Mouse (Mus musculus): ENCODE data around the gene Kctd2. TPM values are rescaled to one million over a fixed set of nuclear protein-coding genes. Genes with fewer than 3 reads are reported as not detected.

The Kctd2 gene
- 17.8 and 17.9 TPM in 2 replicates for polyA plus RNA-seq (2014; fragmentation: Nextera tagmentation; extraction: Ambion mirVana)

- ATAC-seq (peak; percentile 99), DNase-seq (ENCODE audit: low spot score) (peak; percentile 99)
- Histone ChIP-seq H3K36me3 (ENCODE audit: control insufficient read depth, insufficient read depth, low read length) (peaks cover 41% of the 10 kb centered on the region), H3K9ac (ENCODE audit: low read length) (peak within 1 kb of the TSS; percentile 95), H3K4me1 (ENCODE audit: control insufficient read depth, insufficient read depth, low read length) (peaks cover 20% of the 10 kb centered on the region), H3K27me3 (replicated peaks; ENCODE audit: control insufficient read depth, insufficient read depth, low read length) (no peaks in the 10 kb centered on the region), H3K9me3 (replicated peaks; ENCODE audit: control insufficient read depth, low read length) (no peaks in the 10 kb centered on the region), H3K4me3 (ENCODE audit: low read depth, low read length) (peak within 1 kb of the TSS; percentile 94), H3K4me2 (ENCODE audit: low read length) (peak within 1 kb of the TSS; percentile 98), H3K27ac (ENCODE audit: low read depth, low read length) (peak within 1 kb of the TSS; percentile 78)
- under 1% methylated on average over 56 of the region's 56 CpGs for WGBS
Measured at GRCm38 (mm10) chr11:115419531-115420237, at the start of gene Kctd2, which contains the start of gene Atp5h. Kctd2 (plus strand) TSS chr11:115420128. Atp5h (minus strand) TSS chr11:115419962.

- H3K27me3 ChIP-seq (replicated peaks; ENCODE audit: control insufficient read depth, insufficient read depth, low read length) = 0 out of 2 replicates have a peak, but pooled peaks cover 4% of the 10 kb centered on the region
- no peak overlapping the region for H3K27ac ChIP-seq (ENCODE audit: low read depth, low read length)
- no peaks in the 10 kb centered on the region for H3K36me3 ChIP-seq (ENCODE audit: control insufficient read depth, insufficient read depth, low read length)
- WGBS = 58% methylated on average over 7 of the region's 7 CpGs
- peaks cover 11% of the 10 kb centered on the region for H3K4me1 ChIP-seq (ENCODE audit: control insufficient read depth, insufficient read depth, low read length)
- ATAC-seq (no peak), DNase-seq (ENCODE audit: low spot score) (no peak)
- no peak overlapping the region for H3K9ac ChIP-seq (ENCODE audit: low read length)
- H3K4me2 ChIP-seq (ENCODE audit: low read length) = no peak overlapping the region
- no peaks in the 10 kb centered on the region for H3K9me3 ChIP-seq (replicated peaks; ENCODE audit: control insufficient read depth, low read length)
- no peak overlapping the region for H3K4me3 ChIP-seq (ENCODE audit: low read depth, low read length)
Measured at GRCm38 (mm10) chr11:115370368-115370767, 49.6 kb upstream of the Kctd2 start.

- H3K27me3 ChIP-seq (replicated peaks; ENCODE audit: control insufficient read depth, insufficient read depth, low read length) = 0 out of 2 replicates have a peak, but pooled peaks cover 4% of the 10 kb centered on the region
- 74% methylated on average over 8 of the region's 8 CpGs for WGBS
Measured at GRCm38 (mm10) chr11:115371354-115371753, 48.6 kb upstream of the Kctd2 start.

GRCm38 (mm10) chr11:115372015-115372414 lies 47.9 kb upstream of the Kctd2 start:
- H3K27ac ChIP-seq (ENCODE audit: low read depth, low read length) = no peak overlapping the region
- no peak overlapping the region for H3K9ac ChIP-seq (ENCODE audit: low read length)
- H3K27me3 ChIP-seq (replicated peaks; ENCODE audit: control insufficient read depth, insufficient read depth, low read length) = 0 out of 2 replicates have a peak, but pooled peaks cover 4% of the 10 kb centered on the region
- 72% methylated on average over 1 of the region's 1 CpGs for WGBS
- no peaks in the 10 kb centered on the region for H3K36me3 ChIP-seq (ENCODE audit: control insufficient read depth, insufficient read depth, low read length)
- H3K9me3 ChIP-seq (replicated peaks; ENCODE audit: control insufficient read depth, low read length) = no peaks in the 10 kb centered on the region
- DNase-seq (ENCODE audit: low spot score) (no peak), ATAC-seq (no peak)
- no peak overlapping the region for H3K4me2 ChIP-seq (ENCODE audit: low read length)
- H3K4me1 ChIP-seq (ENCODE audit: control insufficient read depth, insufficient read depth, low read length) = peaks cover 3% of the 10 kb centered on the region; the same call in 1 of the 2 replicates
- no peak overlapping the region for H3K4me3 ChIP-seq (ENCODE audit: low read depth, low read length)

More at GRCm38 (mm10) chr11:115371354-115371753, 48.6 kb upstream of the Kctd2 start:
- H3K9me3 ChIP-seq (replicated peaks; ENCODE audit: control insufficient read depth, low read length) = no peaks in the 10 kb centered on the region
- H3K4me2 ChIP-seq (ENCODE audit: low read length) = no peak overlapping the region
- peaks cover 6% of the 10 kb centered on the region for H3K4me1 ChIP-seq (ENCODE audit: control insufficient read depth, insufficient read depth, low read length)
- no peaks in the 10 kb centered on the region for H3K36me3 ChIP-seq (ENCODE audit: control insufficient read depth, insufficient read depth, low read length)
- no peak overlapping the region for H3K4me3 ChIP-seq (ENCODE audit: low read depth, low read length)
- DNase-seq (ENCODE audit: low spot score) (no peak), ATAC-seq (no peak)
- no peak overlapping the region for H3K9ac ChIP-seq (ENCODE audit: low read length)
- no peak overlapping the region for H3K27ac ChIP-seq (ENCODE audit: low read depth, low read length)

GRCm38 (mm10) chr11:115372737-115373136 lies 47.2 kb upstream of the Kctd2 start:
- ATAC-seq = no peak
- WGBS = 50% methylated on average over 2 of the region's 2 CpGs
- Histone ChIP-seq H3K4me2 (ENCODE audit: low read length) (no peak overlapping the region), H3K27me3 (replicated peaks; ENCODE audit: control insufficient read depth, insufficient read depth, low read length) (0 out of 2 replicates have a peak, but pooled peaks cover 4% of the 10 kb centered on the region), H3K27ac (ENCODE audit: low read depth, low read length) (no peak overlapping the region), H3K9ac (ENCODE audit: low read length) (no peak overlapping the region), H3K9me3 (replicated peaks; ENCODE audit: control insufficient read depth, low read length) (no peaks in the 10 kb centered on the region), H3K4me3 (ENCODE audit: low read depth, low read length) (no peak overlapping the region), H3K4me1 (ENCODE audit: control insufficient read depth, insufficient read depth, low read length) (peaks cover 3% of the 10 kb centered on the region; the same call in 1 of the 2 replicates), H3K36me3 (ENCODE audit: control insufficient read depth, insufficient read depth, low read length) (no peaks in the 10 kb centered on the region)
- DNase-seq (ENCODE audit: low spot score) = no peak

- Histone ChIP-seq H3K4me1 (ENCODE audit: control insufficient read depth, insufficient read depth, low read length) (peaks cover 3% of the 10 kb centered on the region; the same call in 1 of the 2 replicates), H3K27me3 (replicated peaks; ENCODE audit: control insufficient read depth, insufficient read depth, low read length) (no peaks in the 10 kb centered on the region), H3K9me3 (replicated peaks; ENCODE audit: control insufficient read depth, low read length) (0 out of 2 replicates have a peak, but pooled peaks cover 3% of the 10 kb centered on the region), H3K27ac (ENCODE audit: low read depth, low read length) (0 out of 2 replicates have a peak overlapping the region, but pooled peaks have one; percentile 9), H3K9ac (ENCODE audit: low read length) (peak overlapping the region; percentile 67), H3K4me2 (ENCODE audit: low read length) (peak overlapping the region; percentile 70), H3K36me3 (ENCODE audit: control insufficient read depth, insufficient read depth, low read length) (no peaks in the 10 kb centered on the region), H3K4me3 (ENCODE audit: low read depth, low read length) (peak overlapping the region; percentile 38)
- 1% methylated on average over 30 of the region's 30 CpGs for WGBS
- peak; percentile 69 for DNase-seq (ENCODE audit: low spot score)
- ATAC-seq = peak; percentile 77
Measured at GRCm38 (mm10) chr11:115373805-115374694, 45.9 kb upstream of the Kctd2 start.

- Histone ChIP-seq H3K9me3 (replicated peaks; ENCODE audit: control insufficient read depth, low read length) (0 out of 2 replicates have a peak, but pooled peaks cover 3% of the 10 kb centered on the region), H3K27ac (ENCODE audit: low read depth, low read length) (no peak overlapping the region), H3K36me3 (ENCODE audit: control insufficient read depth, insufficient read depth, low read length) (no peaks in the 10 kb centered on the region), H3K27me3 (replicated peaks; ENCODE audit: control insufficient read depth, insufficient read depth, low read length) (no peaks in the 10 kb centered on the region), H3K4me2 (ENCODE audit: low read length) (peak overlapping the region; percentile 70), H3K4me3 (ENCODE audit: low read depth, low read length) (peak overlapping the region; percentile 38; the same call in 1 of the 2 replicates), H3K4me1 (ENCODE audit: control insufficient read depth, insufficient read depth, low read length) (peaks cover 3% of the 10 kb centered on the region; the same call in 1 of the 2 replicates), H3K9ac (ENCODE audit: low read length) (peak overlapping the region; percentile 67)
- WGBS = 66% methylated on average over 12 of the region's 12 CpGs
- ATAC-seq = no peak
- DNase-seq (ENCODE audit: low spot score) = no peak
Measured at GRCm38 (mm10) chr11:115374695-115375425, 45.1 kb upstream of the Kctd2 start.

GRCm38 (mm10) chr11:115376722-115377121 lies 43.2 kb upstream of the Kctd2 start:
- DNase-seq (ENCODE audit: low spot score) (no peak), ATAC-seq (no peak)
- Histone ChIP-seq H3K27me3 (replicated peaks; ENCODE audit: control insufficient read depth, insufficient read depth, low read length) (no peaks in the 10 kb centered on the region), H3K9me3 (replicated peaks; ENCODE audit: control insufficient read depth, low read length) (0 out of 2 replicates have a peak, but pooled peaks cover 3% of the 10 kb centered on the region), H3K9ac (ENCODE audit: low read length) (no peak overlapping the region), H3K4me3 (ENCODE audit: low read depth, low read length) (no peak overlapping the region), H3K4me2 (ENCODE audit: low read length) (no peak overlapping the region), H3K36me3 (ENCODE audit: control insufficient read depth, insufficient read depth, low read length) (no peaks in the 10 kb centered on the region), H3K4me1 (ENCODE audit: control insufficient read depth, insufficient read depth, low read length) (peaks cover 3% of the 10 kb centered on the region; the same call in 1 of the 2 replicates), H3K27ac (ENCODE audit: low read depth, low read length) (no peak overlapping the region)
- WGBS = 74% methylated on average over 7 of the region's 7 CpGs
